Mouse (Mus musculus): ENCODE data around the gene Mblac2. TPM values are rescaled to one million over a fixed set of nuclear protein-coding genes. Genes with fewer than 3 reads are reported as not detected.

Mblac2 gene
- total and polyA plus RNA-seq, 3 experiments: 0.58 to 1.2 TPM; not detected in 1

- H3K27me3 ChIP-seq (ENCODE audit: control insufficient read depth in 1 of 2, insufficient read depth in 2 of 2, low read length in 2 of 2): no peaks in the 10 kb centered on the region
- peaks cover 2 to 10% of the 10 kb centered on the region in 2 experiments; a peak in 3 of 4 replicates for H3K36me3 ChIP-seq (ENCODE audit: control insufficient read depth in 1 of 2, insufficient read depth in 2 of 2, low read length in 2 of 2)
- TF ChIP-seq ZKSCAN1 (IDR thresholded peaks at IDR 0.05; ENCODE audit: low read depth, low read length) (no peak), HCFC1 (IDR thresholded peaks at IDR 0.05; ENCODE audit: low read depth, low read length) (no peak), NRF1 (IDR thresholded peaks at IDR 0.05; ENCODE audit: insufficient read depth, low read depth, low read length, poor library complexity, severe bottlenecking) (no peak), POLR2A (IDR thresholded peaks at IDR 0.05; ENCODE audit: control insufficient read depth in 1 of 2, insufficient read depth in 1 of 2, low read depth in 1 of 2, low read length in 2 of 2, poor library complexity in 1 of 2) (no peak), ETS1 (IDR thresholded peaks at IDR 0.05; ENCODE audit: low read depth, low read length) (no peak), JUND (IDR thresholded peaks at IDR 0.05; ENCODE audit: low read depth, low read length) (no peak), ZC3H11A (IDR thresholded peaks at IDR 0.05; ENCODE audit: low read depth, low read length) (no peak), RAD21 (IDR thresholded peaks at IDR 0.05; ENCODE audit: low read depth, low read length) (no peak), UBTF (IDR thresholded peaks at IDR 0.05; ENCODE audit: borderline replicate concordance, insufficient read depth, low read depth, low read length) (no peak), MXI1 (IDR thresholded peaks at IDR 0.05; ENCODE audit: low read depth, low read length) (no peak), TBP (IDR thresholded peaks at IDR 0.05; ENCODE audit: low read depth, low read length) (no peak), MYC (IDR thresholded peaks at IDR 0.05; ENCODE audit: low read depth, low read length) (no peak), TAL1 (IDR thresholded peaks at IDR 0.05; ENCODE audit: low read length) (no peak), MYB (IDR thresholded peaks at IDR 0.05; ENCODE audit: low read depth, low read length) (no peak)
- H3K4me3 ChIP-seq (ENCODE audit: control insufficient read depth in 1 of 2, insufficient read depth in 1 of 2, low read depth in 2 of 2, low read length in 2 of 2): no peak overlapping the region
- DNase-seq (ENCODE audit: low read depth, low spot score): no peak
- no peaks in the 10 kb centered on the region for H3K9me3 ChIP-seq (replicated peaks; ENCODE audit: insufficient read depth, low read length)
- no peaks in the 10 kb centered on the region for H3K79me2 ChIP-seq (ENCODE audit: control insufficient read depth, insufficient read depth, low read length, poor library complexity)
- no peak overlapping the region for H3K9ac ChIP-seq (ENCODE audit: control insufficient read depth, low read depth, low read length, poor library complexity, severe bottlenecking)
- H3K27ac ChIP-seq (ENCODE audit: control insufficient read depth, low read depth, low read length): no peak overlapping the region
- H3K4me1 ChIP-seq (ENCODE audit: control insufficient read depth in 1 of 2, insufficient read depth in 2 of 2, low read length in 2 of 2): no peaks in the 10 kb centered on the region; a peak in 1 of 4 replicates
Observed at GRCm38 (mm10) chr13:81684258-81684657, 26.9 kb upstream of the Mblac2 start.

- peaks cover under 1 to 5% of the 10 kb centered on the region in 2 experiments for H3K4me1 ChIP-seq (ENCODE audit: control insufficient read depth in 1 of 2, insufficient read depth in 2 of 2, low read length in 2 of 2)
- DNase-seq (ENCODE audit: low read depth, low spot score): peak; percentile 30
- no peaks in the 10 kb centered on the region for H3K9me3 ChIP-seq (replicated peaks; ENCODE audit: insufficient read depth, low read length)
- no peak overlapping the region for H3K27ac ChIP-seq (ENCODE audit: control insufficient read depth, low read depth, low read length)
- H3K27me3 ChIP-seq (ENCODE audit: control insufficient read depth in 1 of 2, insufficient read depth in 2 of 2, low read length in 2 of 2): no peaks in the 10 kb centered on the region
- H3K36me3 ChIP-seq (ENCODE audit: control insufficient read depth in 1 of 2, insufficient read depth in 2 of 2, low read length in 2 of 2): peaks cover 6 to 10% of the 10 kb centered on the region in 2 experiments
- no peaks in the 10 kb centered on the region for H3K79me2 ChIP-seq (ENCODE audit: control insufficient read depth, insufficient read depth, low read length, poor library complexity)
- H3K9ac ChIP-seq (ENCODE audit: control insufficient read depth, low read depth, low read length, poor library complexity, severe bottlenecking): no peak overlapping the region
- no peak for TF ChIP-seq EP300 (IDR thresholded peaks at IDR 0.05; ENCODE audit: low read depth in 1 of 2, low read length in 2 of 2)
- no peak for TF ChIP-seq USF1 (IDR thresholded peaks at IDR 0.05; ENCODE audit: low read depth, low read length)
- no peak for TF ChIP-seq BHLHE40 (IDR thresholded peaks at IDR 0.05; ENCODE audit: borderline replicate concordance, low read depth, low read length)
- TF ChIP-seq UBTF (IDR thresholded peaks at IDR 0.05; ENCODE audit: borderline replicate concordance, insufficient read depth, low read depth, low read length): no peak
- H3K4me3 ChIP-seq (ENCODE audit: control insufficient read depth in 1 of 2, insufficient read depth in 1 of 2, low read depth in 2 of 2, low read length in 2 of 2): no peak overlapping the region
Observed at GRCm38 (mm10) chr13:81684884-81685283, 26.3 kb upstream of the Mblac2 start.
